Mouse (Mus musculus) thymus, adult 2 months (tissue): Measurements from ENCODE around the gene Sc5d.

Source experiments
- CTCF ChIP-seq: fragments of 200-500 bp; IDR thresholded peaks from 2 replicates; pipeline ENCODE4 v1.5.1; 2012; ENCODE audit warnings: mild to moderate bottlenecking, control low read depth, low read length, moderate library complexity, borderline replicate concordance; ENCODE audit not compliant: control insufficient read depth, poor library complexity, insufficient read depth; ENCODE audit errors: extremely low read depth
- POLR2A ChIP-seq: fragments of 200-500 bp; IDR thresholded peaks from 2 replicates; pipeline ENCODE4 v1.6.1; 2012; ENCODE audit warnings: mild to moderate bottlenecking, low read length, control low read depth, moderate library complexity; ENCODE audit not compliant: control insufficient read depth, poor library complexity, insufficient read depth; ENCODE audit errors: extremely low read depth

GRCm38 (mm10) chr9:42238827-42239226 is 25.2 kb downstream of the Sc5d start:
- TF ChIP-seq POLR2A: no peak
- no peak for TF ChIP-seq CTCF
